Mouse (Mus musculus) midbrain, embryonic 16.5 days (tissue): ENCODE results near the gene Eps8l2. TPM values are rescaled to one million over a fixed set of nuclear protein-coding genes. Genes with fewer than 3 reads are reported as not detected.

Source experiments
- ATAC-seq: fragments of 200-750 bp; cut with Nextera tagmentation; 2 replicates; pipeline ENCODE4 v1.8.0; 2017; ENCODE audit warnings: moderate TSS enrichment
- H3K27ac ChIP-seq: fragments of 300-500 bp; sonication (generic); 2 replicates; pipeline ENCODE4 v1.5.1; 2014; ENCODE audit warnings: mild to moderate bottlenecking, low read length, mixed read lengths
- H3K27me3 ChIP-seq: fragments of 300-500 bp; sonication (generic); 2 replicates; pipeline ENCODE4 v1.6.1; 2014; ENCODE audit warnings: low read depth, low read length, mixed read lengths; ENCODE audit not compliant: control insufficient read depth, insufficient read depth
- H3K36me3 ChIP-seq: fragments of 300-500 bp; sonication (generic); 2 replicates; pipeline ENCODE4 v1.6.1; 2014; ENCODE audit warnings: mild to moderate bottlenecking, low read length, moderate library complexity, mixed read lengths; ENCODE audit not compliant: control insufficient read depth, insufficient read depth
- H3K4me1 ChIP-seq: fragments of 300-500 bp; sonication (generic); 2 replicates; pipeline ENCODE4 v1.6.1; 2014; ENCODE audit warnings: mild to moderate bottlenecking, low read length, mixed read lengths; ENCODE audit not compliant: control insufficient read depth, insufficient read depth
- H3K4me2 ChIP-seq: fragments of 300-500 bp; sonication (generic); 2 replicates; pipeline ENCODE4 v1.6.1; 2014; ENCODE audit warnings: mild to moderate bottlenecking, low read length, mixed read lengths
- H3K4me3 ChIP-seq: fragments of 300-500 bp; sonication (generic); 2 replicates; pipeline ENCODE4 v1.5.1; 2014; ENCODE audit warnings: low read depth, mild to moderate bottlenecking, low read length, moderate library complexity, mixed read lengths
- H3K9ac ChIP-seq: fragments of 300-500 bp; sonication (generic); 2 replicates; pipeline ENCODE4 v1.6.1; 2014; ENCODE audit warnings: low read depth, low read length, mixed read lengths
- H3K9me3 ChIP-seq: fragments of 300-500 bp; sonication (generic); replicated peaks from 2 replicates; pipeline ENCODE4 v1.6.1; 2014; ENCODE audit warnings: mild to moderate bottlenecking, low read length, mixed read lengths; ENCODE audit not compliant: control insufficient read depth, poor library complexity, severe bottlenecking
- WGBS: fragments of 180-500 bp; shearing (Covaris S2); extraction: QIAGEN DNeasy Blood & Tissue Kit; methylation state at CpG from one replicate; pipeline ENCODE4 v1.1.7; 2014; 5-methylcytosine and 5-hydroxymethylcytosine counted together
- polyA plus RNA-seq: library from polyadenylated mRNA; unstranded; fragments of >200 nt; fragmentation: Nextera tagmentation; extraction: Ambion mirVana; gene quantifications from 2 replicates; pipeline ENCODE4 v1.2.1, GENCODE M21; 2015

The Eps8l2 gene
- polyA plus RNA-seq, 1 experiment from 2014 or later: 1.0 TPM

- H3K4me3 ChIP-seq: no peak overlapping the region
- 33% methylated on average over 20 of the region's 20 CpGs for WGBS
- no peak overlapping the region for H3K27ac ChIP-seq
- H3K9me3 ChIP-seq: no peaks in the 10 kb centered on the region
- H3K27me3 ChIP-seq: peaks cover 8% of the 10 kb centered on the region; the same call in 1 of the 2 replicates
- no peak overlapping the region for H3K4me2 ChIP-seq
- no peaks in the 10 kb centered on the region for H3K4me1 ChIP-seq
- H3K9ac ChIP-seq: no peak overlapping the region
- H3K36me3 ChIP-seq: no peaks in the 10 kb centered on the region
- no peak for ATAC-seq
These were observed 688 bp downstream of the Eps8l2 start for GRCm38 (mm10) chr7:141339215-141339920.

GRCm38 (mm10) chr7:141340023-141340422, 1.3 kb downstream of the Eps8l2 start:
- no peaks in the 10 kb centered on the region for H3K36me3 ChIP-seq
- 91% methylated on average over 7 of the region's 7 CpGs for WGBS
- H3K4me3 ChIP-seq: no peak overlapping the region
- H3K27ac ChIP-seq: no peak overlapping the region
- ATAC-seq: no peak
- no peak overlapping the region for H3K9ac ChIP-seq
- no peaks in the 10 kb centered on the region for H3K9me3 ChIP-seq
- no peak overlapping the region for H3K4me2 ChIP-seq
- peaks cover 8% of the 10 kb centered on the region; the same call in 1 of the 2 replicates for H3K27me3 ChIP-seq
- H3K4me1 ChIP-seq: no peaks in the 10 kb centered on the region

GRCm38 (mm10) chr7:141340476-141340875, 1.8 kb downstream of the Eps8l2 start:
- Histone ChIP-seq H3K9me3 (no peaks in the 10 kb centered on the region), H3K27me3 (peaks cover 8% of the 10 kb centered on the region; the same call in 1 of the 2 replicates), H3K4me1 (no peaks in the 10 kb centered on the region), H3K9ac (no peak overlapping the region), H3K27ac (no peak overlapping the region), H3K4me2 (no peak overlapping the region), H3K36me3 (no peaks in the 10 kb centered on the region), H3K4me3 (no peak overlapping the region)
- no peak for ATAC-seq
- WGBS: 88% methylated on average over 6 of the region's 6 CpGs

- H3K27me3 ChIP-seq: peaks cover 8% of the 10 kb centered on the region; the same call in 1 of the 2 replicates
- ATAC-seq: no peak
- H3K9me3 ChIP-seq: no peaks in the 10 kb centered on the region
- 85% methylated on average over 10 of the region's 10 CpGs for WGBS
- no peak overlapping the region for H3K27ac ChIP-seq
- no peaks in the 10 kb centered on the region for H3K4me1 ChIP-seq
- no peak overlapping the region for H3K4me3 ChIP-seq
- H3K36me3 ChIP-seq: no peaks in the 10 kb centered on the region
- no peak overlapping the region for H3K4me2 ChIP-seq
- H3K9ac ChIP-seq: no peak overlapping the region
These were observed 3.1 kb downstream of the Eps8l2 start for GRCm38 (mm10) chr7:141341689-141342226.

- no peak for ATAC-seq
- WGBS: 80% methylated on average over 2 of the region's 2 CpGs
- Histone ChIP-seq H3K4me2 (no peak overlapping the region), H3K9me3 (no peaks in the 10 kb centered on the region), H3K27ac (no peak overlapping the region), H3K9ac (no peak overlapping the region), H3K4me1 (no peaks in the 10 kb centered on the region), H3K27me3 (peaks cover 3% of the 10 kb centered on the region; the same call in 1 of the 2 replicates), H3K4me3 (no peak overlapping the region), H3K36me3 (no peaks in the 10 kb centered on the region)
These were observed 4.5 kb downstream of the Eps8l2 start for GRCm38 (mm10) chr7:141343230-141343629.

GRCm38 (mm10) chr7:141343696-141344095, 5.0 kb downstream of the Eps8l2 start:
- Histone ChIP-seq H3K4me2 (no peak overlapping the region), H3K27me3 (peaks cover 3% of the 10 kb centered on the region; the same call in 1 of the 2 replicates), H3K4me1 (no peaks in the 10 kb centered on the region), H3K9ac (no peak overlapping the region), H3K36me3 (no peaks in the 10 kb centered on the region), H3K9me3 (no peaks in the 10 kb centered on the region), H3K27ac (no peak overlapping the region), H3K4me3 (no peak overlapping the region)
- no peak for ATAC-seq
- 75% methylated on average over 7 of the region's 7 CpGs for WGBS

- H3K9ac ChIP-seq: no peak overlapping the region
- no peak overlapping the region for H3K27ac ChIP-seq
- no peaks in the 10 kb centered on the region for H3K9me3 ChIP-seq
- no peak for ATAC-seq
- no peak overlapping the region for H3K4me3 ChIP-seq
- no peak overlapping the region for H3K4me2 ChIP-seq
- no peaks in the 10 kb centered on the region for H3K36me3 ChIP-seq
- 93% methylated on average over 5 of the region's 5 CpGs for WGBS
- no peaks in the 10 kb centered on the region for H3K27me3 ChIP-seq
- no peaks in the 10 kb centered on the region for H3K4me1 ChIP-seq
These were observed 6.1 kb downstream of the Eps8l2 start for GRCm38 (mm10) chr7:141344787-141345186.

- Histone ChIP-seq H3K4me2 (no peak overlapping the region), H3K9me3 (no peaks in the 10 kb centered on the region), H3K4me3 (no peak overlapping the region), H3K36me3 (no peaks in the 10 kb centered on the region), H3K9ac (no peak overlapping the region), H3K27ac (no peak overlapping the region), H3K27me3 (no peaks in the 10 kb centered on the region), H3K4me1 (peaks cover 9% of the 10 kb centered on the region)
- no peak for ATAC-seq
- WGBS: 82% methylated on average over 6 of the region's 6 CpGs
These were observed 12.4 kb downstream of the Eps8l2 start for GRCm38 (mm10) chr7:141351061-141351460.

- Histone ChIP-seq H3K9me3 (no peaks in the 10 kb centered on the region), H3K4me3 (no peak overlapping the region), H3K4me1 (peaks cover 9% of the 10 kb centered on the region), H3K9ac (no peak overlapping the region), H3K27me3 (no peaks in the 10 kb centered on the region), H3K36me3 (no peaks in the 10 kb centered on the region), H3K4me2 (no peak overlapping the region), H3K27ac (peak overlapping the region; percentile 50; the same call in 1 of the 2 replicates)
- peak; percentile 77; the same call in 1 of the 2 replicates for ATAC-seq
- WGBS: 63% methylated on average over 8 of the region's 8 CpGs
These were observed 16.4 kb downstream of the Eps8l2 start for GRCm38 (mm10) chr7:141355051-141355450.
